Mouse (Mus musculus): ENCODE data around the gene Optn. TPM values are rescaled to one million over a fixed set of nuclear protein-coding genes. Genes with fewer than 3 reads are reported as not detected.

The Optn gene
- polyA plus RNA-seq, 1 experiment from 2014 or later = 3.3 TPM

GRCm38 (mm10) chr2:5037390-5037789 lies 26.5 kb downstream of the Optn start:
- Histone ChIP-seq H3K27ac (no peak overlapping the region), H3K4me3 (replicated peaks) (no peak overlapping the region), H3K4me2 (no peak overlapping the region), H3K9me3 (no peaks in the 10 kb centered on the region), H3K4me1 (peaks cover 11% of the 10 kb centered on the region), H3K27me3 (0 out of 2 replicates have a peak, but pooled peaks cover 3% of the 10 kb centered on the region), H3K36me3 (replicated peaks) (no peaks in the 10 kb centered on the region), H3K9ac (no peak overlapping the region)
- no peak for ATAC-seq (ENCODE audit: low FRiP score)
- 30% methylated on average over 3 of the region's 3 CpGs for WGBS

- H3K9me3 ChIP-seq = no peaks in the 10 kb centered on the region
- no peak overlapping the region for H3K4me2 ChIP-seq
- H3K4me1 ChIP-seq = peaks cover 11% of the 10 kb centered on the region
- no peak overlapping the region for H3K27ac ChIP-seq
- WGBS = 72% methylated on average over 10 of the region's 10 CpGs
- H3K9ac ChIP-seq = no peak overlapping the region
- no peak overlapping the region for H3K4me3 ChIP-seq (replicated peaks)
- no peaks in the 10 kb centered on the region for H3K36me3 ChIP-seq (replicated peaks)
- 0 out of 2 replicates have a peak, but pooled peaks cover 3% of the 10 kb centered on the region for H3K27me3 ChIP-seq
- ATAC-seq (ENCODE audit: low FRiP score) = no peak
Observed at GRCm38 (mm10) chr2:5036411-5037076, 27.3 kb downstream of the Optn start.

- 0 out of 2 replicates have a peak, but pooled peaks cover 1% of the 10 kb centered on the region for H3K27me3 ChIP-seq
- ATAC-seq (ENCODE audit: low FRiP score) = no peak
- WGBS = 86% methylated on average over 9 of the region's 9 CpGs
- peaks cover 11% of the 10 kb centered on the region for H3K4me1 ChIP-seq
- H3K9ac ChIP-seq = no peak overlapping the region
- no peaks in the 10 kb centered on the region for H3K36me3 ChIP-seq (replicated peaks)
- no peak overlapping the region for H3K4me3 ChIP-seq (replicated peaks)
- no peak overlapping the region for H3K27ac ChIP-seq
- H3K4me2 ChIP-seq = no peak overlapping the region
- H3K9me3 ChIP-seq = no peaks in the 10 kb centered on the region
Observed at GRCm38 (mm10) chr2:5035241-5035640, 28.6 kb downstream of the Optn start.

- Histone ChIP-seq H3K9me3 (no peaks in the 10 kb centered on the region), H3K27ac (no peak overlapping the region), H3K27me3 (no peaks in the 10 kb centered on the region), H3K4me1 (peaks cover 11% of the 10 kb centered on the region), H3K9ac (no peak overlapping the region), H3K4me3 (replicated peaks) (no peak overlapping the region), H3K4me2 (no peak overlapping the region), H3K36me3 (replicated peaks) (no peaks in the 10 kb centered on the region)
- WGBS = 83% methylated on average over 8 of the region's 8 CpGs
- no peak for ATAC-seq (ENCODE audit: low FRiP score)
Observed at GRCm38 (mm10) chr2:5034801-5035200, 29.1 kb downstream of the Optn start.

- 82% methylated on average over 11 of the region's 15 CpGs for WGBS
- Histone ChIP-seq H3K4me2 (no peak overlapping the region), H3K9me3 (no peaks in the 10 kb centered on the region), H3K27me3 (no peaks in the 10 kb centered on the region), H3K9ac (no peak overlapping the region), H3K4me1 (peaks cover 11% of the 10 kb centered on the region), H3K4me3 (replicated peaks) (no peak overlapping the region), H3K36me3 (replicated peaks) (no peaks in the 10 kb centered on the region), H3K27ac (no peak overlapping the region)
- ATAC-seq (ENCODE audit: low FRiP score) = no peak
Observed at GRCm38 (mm10) chr2:5033546-5034420, 30.1 kb downstream of the Optn start.

- H3K9me3 ChIP-seq = no peaks in the 10 kb centered on the region
- no peak overlapping the region for H3K4me3 ChIP-seq (replicated peaks)
- ATAC-seq (ENCODE audit: low FRiP score) = no peak
- H3K27ac ChIP-seq = no peak overlapping the region
- no peak overlapping the region for H3K4me2 ChIP-seq
- WGBS = 85% methylated on average over 5 of the region's 5 CpGs
- no peaks in the 10 kb centered on the region for H3K27me3 ChIP-seq
- no peaks in the 10 kb centered on the region for H3K36me3 ChIP-seq (replicated peaks)
- H3K9ac ChIP-seq = no peak overlapping the region
- peaks cover 5% of the 10 kb centered on the region for H3K4me1 ChIP-seq
Observed at GRCm38 (mm10) chr2:5032665-5033064, 31.2 kb downstream of the Optn start.

- no peak for ATAC-seq (ENCODE audit: low FRiP score)
- WGBS = 89% methylated on average over 7 of the region's 7 CpGs
Observed at GRCm38 (mm10) chr2:5031215-5031614, 32.6 kb downstream of the Optn start.

GRCm38 (mm10) chr2:5029808-5030207 lies 34.0 kb downstream of the Optn start:
- H3K4me1 ChIP-seq = peaks cover 4% of the 10 kb centered on the region; the same call in 1 of the 2 replicates
- no peak overlapping the region for H3K4me2 ChIP-seq
- no peaks in the 10 kb centered on the region for H3K9me3 ChIP-seq
- no peak overlapping the region for H3K27ac ChIP-seq
- H3K4me3 ChIP-seq (replicated peaks) = no peak overlapping the region
- WGBS = 87% methylated on average over 4 of the region's 4 CpGs
- ATAC-seq (ENCODE audit: low FRiP score) = no peak
- no peaks in the 10 kb centered on the region for H3K36me3 ChIP-seq (replicated peaks)
- H3K27me3 ChIP-seq = no peaks in the 10 kb centered on the region
- H3K9ac ChIP-seq = no peak overlapping the region

More at GRCm38 (mm10) chr2:5031215-5031614, 32.6 kb downstream of the Optn start:
- no peaks in the 10 kb centered on the region for H3K9me3 ChIP-seq
- H3K27ac ChIP-seq = no peak overlapping the region
- no peak overlapping the region for H3K9ac ChIP-seq
- H3K36me3 ChIP-seq (replicated peaks) = no peaks in the 10 kb centered on the region
- H3K4me1 ChIP-seq = peaks cover 4% of the 10 kb centered on the region; the same call in 1 of the 2 replicates
- H3K4me3 ChIP-seq (replicated peaks) = no peak overlapping the region
- H3K27me3 ChIP-seq = no peaks in the 10 kb centered on the region
- H3K4me2 ChIP-seq = no peak overlapping the region

- Histone ChIP-seq H3K9ac (no peak overlapping the region), H3K9me3 (no peaks in the 10 kb centered on the region), H3K4me2 (no peak overlapping the region), H3K4me1 (peaks cover 4% of the 10 kb centered on the region; the same call in 1 of the 2 replicates), H3K27ac (no peak overlapping the region), H3K27me3 (no peaks in the 10 kb centered on the region), H3K36me3 (replicated peaks) (no peaks in the 10 kb centered on the region), H3K4me3 (replicated peaks) (no peak overlapping the region)
- 91% methylated on average over 7 of the region's 7 CpGs for WGBS
- no peak for ATAC-seq (ENCODE audit: low FRiP score)
Observed at GRCm38 (mm10) chr2:5028047-5028446, 35.8 kb downstream of the Optn start.

- H3K9ac ChIP-seq = no peak overlapping the region
- H3K27me3 ChIP-seq = no peaks in the 10 kb centered on the region
- no peaks in the 10 kb centered on the region for H3K36me3 ChIP-seq (replicated peaks)
- H3K4me1 ChIP-seq = peaks cover 4% of the 10 kb centered on the region; the same call in 1 of the 2 replicates
- no peak for ATAC-seq (ENCODE audit: low FRiP score)
- H3K4me2 ChIP-seq = no peak overlapping the region
- no peak overlapping the region for H3K27ac ChIP-seq
- 69% methylated on average over 6 of the region's 6 CpGs for WGBS
- H3K9me3 ChIP-seq = no peaks in the 10 kb centered on the region
- H3K4me3 ChIP-seq (replicated peaks) = no peak overlapping the region
Observed at GRCm38 (mm10) chr2:5027057-5027456, 36.8 kb downstream of the Optn start.

- Histone ChIP-seq H3K36me3 (replicated peaks) (no peaks in the 10 kb centered on the region), H3K4me2 (no peak overlapping the region), H3K4me3 (replicated peaks) (no peak overlapping the region), H3K27ac (no peak overlapping the region), H3K9ac (no peak overlapping the region), H3K27me3 (no peaks in the 10 kb centered on the region), H3K4me1 (peaks cover 4% of the 10 kb centered on the region; the same call in 1 of the 2 replicates), H3K9me3 (no peaks in the 10 kb centered on the region)
- WGBS = 49% methylated on average over 4 of the region's 4 CpGs
- no peak for ATAC-seq (ENCODE audit: low FRiP score)
Observed at GRCm38 (mm10) chr2:5025162-5025733, 38.6 kb downstream of the Optn start.

- Histone ChIP-seq H3K27me3 (no peaks in the 10 kb centered on the region), H3K36me3 (replicated peaks) (no peaks in the 10 kb centered on the region), H3K4me1 (peaks cover 4% of the 10 kb centered on the region; the same call in 1 of the 2 replicates), H3K4me2 (no peak overlapping the region), H3K27ac (no peak overlapping the region), H3K4me3 (replicated peaks) (no peak overlapping the region), H3K9me3 (no peaks in the 10 kb centered on the region), H3K9ac (no peak overlapping the region)
- 82% methylated on average over 14 of the region's 14 CpGs for WGBS
- no peak for ATAC-seq (ENCODE audit: low FRiP score)
Observed at GRCm38 (mm10) chr2:5023699-5024399, 40.0 kb downstream of the Optn start.
